Mouse (Mus musculus) adrenal gland, postnatal 0 days (tissue): ENCODE results near the gene Zkscan6. TPM values are rescaled to one million over a fixed set of nuclear protein-coding genes. Genes with fewer than 3 reads are reported as not detected.

Experiments
- polyA plus RNA-seq: library from polyadenylated mRNA; unstranded; fragments of >200 nt; fragmentation: Nextera tagmentation; extraction: Ambion mirVana; gene quantifications from 2 replicates; pipeline ENCODE4 v1.2.1, GENCODE M21; 2015

Gene Zkscan6
- 13.6 and 15.5 TPM in 2 replicates for polyA plus RNA-seq

GRCm38 (mm10) chr11:65806909-65807504 lies at the start of gene Zkscan6:
Zkscan6 (plus strand) TSS chr11:65807175.

GRCm38 (mm10) chr11:65788154-65788553 lies 18.8 kb upstream of the Zkscan6 start, which contains the start of gene Map2k4:
Map2k4 (minus strand) TSS chr11:65788297.

Other genes with a start within 250 kb of the Zkscan6 start
- 38.7 and 52.7 TPM in 2 replicates for gene Map2k4, start 18.9 kb upstream of the Zkscan6 start, polyA plus RNA-seq